Mouse (Mus musculus): Measurements from ENCODE around the gene Ankrd31. TPM values are rescaled to one million over a fixed set of nuclear protein-coding genes. Genes with fewer than 3 reads are reported as not detected.
"Not testable (repeated sequence)": the region's sequence is repeated elsewhere in the genome, so short reads cannot be mapped to it uniquely, and the experiment has no call there.

Ankrd31 gene
- polyA plus RNA-seq, 1 experiment from 2014 or later: not detected

GRCm38 (mm10) chr13:96746055-96746454 lies 2.0 kb upstream of the Ankrd31 start:
- no peak for DNase-seq (ENCODE audit: low spot score)
- Histone ChIP-seq H3K27me3 (ENCODE audit: low read depth, poor library complexity, severe bottlenecking) (no peaks in the 10 kb centered on the region), H3K4me1 (no peaks in the 10 kb centered on the region), H3K4me3 (no peak overlapping the region), H3K27ac (replicated peaks) (no peak overlapping the region), H3K9me3 (replicated peaks) (peaks cover 7% of the 10 kb centered on the region), H3K36me3 (no peaks in the 10 kb centered on the region)
- 79% methylated on average over 6 of the region's 6 CpGs for WGBS

- Histone ChIP-seq H3K27ac (replicated peaks) (no peak overlapping the region), H3K9me3 (replicated peaks) (peaks cover 7% of the 10 kb centered on the region), H3K4me3 (no peak overlapping the region), H3K36me3 (no peaks in the 10 kb centered on the region), H3K4me1 (no peaks in the 10 kb centered on the region), H3K27me3 (ENCODE audit: low read depth, poor library complexity, severe bottlenecking) (no peaks in the 10 kb centered on the region)
- no peak for DNase-seq (ENCODE audit: low spot score)
- WGBS: 81% methylated on average over 6 of the region's 6 CpGs
Observed at GRCm38 (mm10) chr13:96749859-96750258, 1.8 kb downstream of the Ankrd31 start.

- WGBS: 89% methylated on average over 2 of the region's 2 CpGs
- Histone ChIP-seq H3K4me1 (no peaks in the 10 kb centered on the region), H3K27me3 (ENCODE audit: low read depth, poor library complexity, severe bottlenecking) (no peaks in the 10 kb centered on the region)
Observed at GRCm38 (mm10) chr13:96760848-96761247, 12.8 kb downstream of the Ankrd31 start.

GRCm38 (mm10) chr13:96786071-96786470 lies 38.0 kb downstream of the Ankrd31 start:
- DNase-seq (ENCODE audit: low spot score); H3K9me3 ChIP-seq (replicated peaks); H3K27ac ChIP-seq (replicated peaks); H3K4me3 ChIP-seq; H3K27me3 ChIP-seq (ENCODE audit: low read depth, poor library complexity, severe bottlenecking); H3K36me3 ChIP-seq; H3K4me1 ChIP-seq: not testable (repeated sequence)
- 85% methylated on average over 5 of the region's 5 CpGs for WGBS

More at GRCm38 (mm10) chr13:96760848-96761247, 12.8 kb downstream of the Ankrd31 start:
- no peaks in the 10 kb centered on the region for H3K36me3 ChIP-seq
- H3K27ac ChIP-seq (replicated peaks): no peak overlapping the region
- no peak overlapping the region for H3K4me3 ChIP-seq
- no peak for DNase-seq (ENCODE audit: low spot score)
- no peaks in the 10 kb centered on the region for H3K9me3 ChIP-seq (replicated peaks)

- Histone ChIP-seq H3K27ac (replicated peaks) (no peak overlapping the region), H3K4me1 (no peaks in the 10 kb centered on the region), H3K27me3 (ENCODE audit: low read depth, poor library complexity, severe bottlenecking) (no peaks in the 10 kb centered on the region), H3K36me3 (no peaks in the 10 kb centered on the region), H3K4me3 (no peak overlapping the region), H3K9me3 (replicated peaks) (no peaks in the 10 kb centered on the region)
- 86% methylated on average over 2 of the region's 2 CpGs for WGBS
- DNase-seq (ENCODE audit: low spot score): no peak
Observed at GRCm38 (mm10) chr13:96793451-96793850, 45.4 kb downstream of the Ankrd31 start.

- Histone ChIP-seq H3K4me1 (no peaks in the 10 kb centered on the region), H3K36me3 (no peaks in the 10 kb centered on the region), H3K4me3 (no peak overlapping the region), H3K27ac (replicated peaks) (no peak overlapping the region), H3K27me3 (ENCODE audit: low read depth, poor library complexity, severe bottlenecking) (no peaks in the 10 kb centered on the region), H3K9me3 (replicated peaks) (no peaks in the 10 kb centered on the region)
- WGBS: 89% methylated on average over 3 of the region's 3 CpGs
- no peak for DNase-seq (ENCODE audit: low spot score)
Observed at GRCm38 (mm10) chr13:96795301-96795700, 47.2 kb downstream of the Ankrd31 start.

GRCm38 (mm10) chr13:96797500-96797899 lies 49.4 kb downstream of the Ankrd31 start:
- no peaks in the 10 kb centered on the region for H3K36me3 ChIP-seq
- DNase-seq (ENCODE audit: low spot score): no peak
- no peak overlapping the region for H3K27ac ChIP-seq (replicated peaks)
- H3K27me3 ChIP-seq (ENCODE audit: low read depth, poor library complexity, severe bottlenecking): no peaks in the 10 kb centered on the region
- no peaks in the 10 kb centered on the region for H3K9me3 ChIP-seq (replicated peaks)
- 82% methylated on average over 2 of the region's 2 CpGs for WGBS
- H3K4me1 ChIP-seq: no peaks in the 10 kb centered on the region
- no peak overlapping the region for H3K4me3 ChIP-seq

- Histone ChIP-seq H3K27ac (replicated peaks) (no peak overlapping the region), H3K4me1 (no peaks in the 10 kb centered on the region), H3K27me3 (ENCODE audit: low read depth, poor library complexity, severe bottlenecking) (no peaks in the 10 kb centered on the region), H3K36me3 (no peaks in the 10 kb centered on the region), H3K9me3 (replicated peaks) (no peaks in the 10 kb centered on the region), H3K4me3 (no peak overlapping the region)
- no peak for DNase-seq (ENCODE audit: low spot score)
- WGBS: 84% methylated on average over 1 of the region's 1 CpGs
Observed at GRCm38 (mm10) chr13:96849752-96850151, 101.7 kb downstream of the Ankrd31 start.

- Histone ChIP-seq H3K27ac (replicated peaks) (no peak overlapping the region), H3K4me3 (no peak overlapping the region), H3K27me3 (ENCODE audit: low read depth, poor library complexity, severe bottlenecking) (no peaks in the 10 kb centered on the region), H3K9me3 (replicated peaks) (no peaks in the 10 kb centered on the region), H3K4me1 (no peaks in the 10 kb centered on the region), H3K36me3 (no peaks in the 10 kb centered on the region)
- WGBS: 80% methylated on average over 2 of the region's 2 CpGs
- DNase-seq (ENCODE audit: low spot score): no peak
Observed at GRCm38 (mm10) chr13:96852133-96852532, 104.1 kb downstream of the Ankrd31 start.

GRCm38 (mm10) chr13:96853256-96853655 lies 105.2 kb downstream of the Ankrd31 start:
- no peak for DNase-seq (ENCODE audit: low spot score)
- WGBS: 62% methylated on average over 1 of the region's 1 CpGs
- Histone ChIP-seq H3K27ac (replicated peaks) (no peak overlapping the region), H3K9me3 (replicated peaks) (no peaks in the 10 kb centered on the region), H3K4me1 (no peaks in the 10 kb centered on the region), H3K4me3 (no peak overlapping the region), H3K27me3 (ENCODE audit: low read depth, poor library complexity, severe bottlenecking) (no peaks in the 10 kb centered on the region), H3K36me3 (no peaks in the 10 kb centered on the region)

GRCm38 (mm10) chr13:96855191-96855590 lies 107.1 kb downstream of the Ankrd31 start:
- Histone ChIP-seq H3K27ac (replicated peaks) (no peak overlapping the region), H3K9me3 (replicated peaks) (no peaks in the 10 kb centered on the region), H3K4me3 (no peak overlapping the region), H3K36me3 (no peaks in the 10 kb centered on the region), H3K27me3 (ENCODE audit: low read depth, poor library complexity, severe bottlenecking) (no peaks in the 10 kb centered on the region), H3K4me1 (no peaks in the 10 kb centered on the region)
- peak; percentile 52 for DNase-seq (ENCODE audit: low spot score)
- 28% methylated on average over 3 of the region's 3 CpGs for WGBS

- Histone ChIP-seq H3K4me1 (no peaks in the 10 kb centered on the region), H3K36me3 (no peaks in the 10 kb centered on the region), H3K4me3 (no peak overlapping the region), H3K9me3 (replicated peaks) (no peaks in the 10 kb centered on the region), H3K27me3 (ENCODE audit: low read depth, poor library complexity, severe bottlenecking) (no peaks in the 10 kb centered on the region), H3K27ac (replicated peaks) (no peak overlapping the region)
- 98% methylated on average over 3 of the region's 3 CpGs for WGBS
- DNase-seq (ENCODE audit: low spot score): no peak
Observed at GRCm38 (mm10) chr13:96859161-96859560, 111.1 kb downstream of the Ankrd31 start.

- no peak overlapping the region for H3K4me3 ChIP-seq
- H3K27ac ChIP-seq (replicated peaks): no peak overlapping the region
- WGBS: 86% methylated on average over 4 of the region's 4 CpGs
- no peaks in the 10 kb centered on the region for H3K36me3 ChIP-seq
- no peaks in the 10 kb centered on the region for H3K4me1 ChIP-seq
- no peaks in the 10 kb centered on the region for H3K9me3 ChIP-seq (replicated peaks)
- H3K27me3 ChIP-seq (ENCODE audit: low read depth, poor library complexity, severe bottlenecking): no peaks in the 10 kb centered on the region
- no peak for DNase-seq (ENCODE audit: low spot score)
Observed at GRCm38 (mm10) chr13:96870742-96871141, 122.7 kb downstream of the Ankrd31 start.

- H3K9me3 ChIP-seq (replicated peaks): no peaks in the 10 kb centered on the region
Observed at GRCm38 (mm10) chr13:96874071-96874470, 126.0 kb downstream of the Ankrd31 start.

More at GRCm38 (mm10) chr13:96874071-96874470, 126.0 kb downstream of the Ankrd31 start:
- Histone ChIP-seq H3K4me1 (peaks cover 11% of the 10 kb centered on the region), H3K36me3 (no peaks in the 10 kb centered on the region), H3K27ac (replicated peaks) (no peak overlapping the region), H3K27me3 (ENCODE audit: low read depth, poor library complexity, severe bottlenecking) (no peaks in the 10 kb centered on the region), H3K4me3 (no peak overlapping the region)
- no peak for DNase-seq (ENCODE audit: low spot score)
